Mouse (Mus musculus): ENCODE results near the gene Gm17416. TPM values are rescaled to one million over a fixed set of nuclear protein-coding genes. Genes with fewer than 3 reads are reported as not detected.

The Gm17416 gene
- total RNA-seq (2014; fragmentation: Nextera tagmentation), result not detected in 2 replicates
- not detected in 2 replicates for total RNA-seq (2017)

- no peak for ATAC-seq (replicated peaks; ENCODE audit: poor library complexity, severe bottlenecking)
These were observed at the start of gene Gm17416 for GRCm38 (mm10) chr2:152569038-152569437. TSS of gene Gm17416 (plus strand) at chr2:152569338.

GRCm38 (mm10) chr2:152539944-152540710 lies 29.0 kb upstream of the Gm17416 start, which contains the start of gene Defb29:
TSS of gene Defb29 (minus strand) at chr2:152540098.
- no peak for ATAC-seq (replicated peaks; ENCODE audit: poor library complexity, severe bottlenecking)

- peak; percentile 95 for ATAC-seq (replicated peaks; ENCODE audit: poor library complexity, severe bottlenecking)
These were observed 27.2 kb upstream of the Gm17416 start for GRCm38 (mm10) chr2:152541979-152542378.

DNA sequence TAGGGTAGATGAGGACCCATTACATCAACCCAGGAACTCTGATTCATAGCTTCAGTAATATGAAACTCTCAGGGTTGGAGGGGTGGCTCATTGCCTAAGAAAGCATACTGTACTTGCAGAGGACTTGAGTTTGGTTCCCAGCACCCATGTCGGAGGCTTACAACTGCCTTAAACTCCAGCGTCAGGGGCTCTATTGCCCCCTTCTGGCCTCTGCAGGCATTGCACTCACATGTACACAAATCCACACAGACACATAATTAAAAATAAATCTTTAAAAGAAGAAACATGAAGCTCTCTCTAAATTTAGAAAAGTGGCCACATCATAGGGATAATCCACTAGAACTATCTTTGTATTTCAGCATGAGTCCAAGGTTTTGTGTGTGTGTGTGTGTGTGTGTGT lies 26.2 kb upstream of the Gm17416 start:
- ATAC-seq (replicated peaks; ENCODE audit: poor library complexity, severe bottlenecking), result no peak

DNA sequence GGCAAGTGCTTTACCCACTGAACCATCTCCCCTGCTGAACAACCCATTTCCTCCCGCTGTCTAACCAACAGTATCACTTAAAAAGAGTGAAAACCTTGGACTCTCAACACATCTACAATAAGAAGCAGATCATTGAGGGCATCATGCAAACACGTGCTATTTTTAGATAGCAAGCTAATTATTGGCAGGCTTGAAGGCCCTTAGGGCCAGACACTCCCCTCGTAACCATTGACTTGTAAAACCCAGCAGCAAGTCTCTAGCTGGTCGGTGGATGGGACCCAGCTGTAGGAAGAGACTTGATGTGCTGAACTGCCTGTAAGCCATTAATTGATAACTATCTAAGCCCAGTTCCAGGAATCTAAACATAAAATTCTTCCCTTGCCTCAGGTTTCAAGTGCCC lies 25.7 kb upstream of the Gm17416 start:
- no peak for ATAC-seq (replicated peaks; ENCODE audit: poor library complexity, severe bottlenecking)

- ATAC-seq (replicated peaks; ENCODE audit: poor library complexity, severe bottlenecking), result peak; percentile 66
These were observed 24.4 kb upstream of the Gm17416 start for GRCm38 (mm10) chr2:152544691-152545090.

- ATAC-seq (replicated peaks; ENCODE audit: poor library complexity, severe bottlenecking), result no peak
These were observed 21.0 kb upstream of the Gm17416 start for GRCm38 (mm10) chr2:152548124-152548523.

DNA sequence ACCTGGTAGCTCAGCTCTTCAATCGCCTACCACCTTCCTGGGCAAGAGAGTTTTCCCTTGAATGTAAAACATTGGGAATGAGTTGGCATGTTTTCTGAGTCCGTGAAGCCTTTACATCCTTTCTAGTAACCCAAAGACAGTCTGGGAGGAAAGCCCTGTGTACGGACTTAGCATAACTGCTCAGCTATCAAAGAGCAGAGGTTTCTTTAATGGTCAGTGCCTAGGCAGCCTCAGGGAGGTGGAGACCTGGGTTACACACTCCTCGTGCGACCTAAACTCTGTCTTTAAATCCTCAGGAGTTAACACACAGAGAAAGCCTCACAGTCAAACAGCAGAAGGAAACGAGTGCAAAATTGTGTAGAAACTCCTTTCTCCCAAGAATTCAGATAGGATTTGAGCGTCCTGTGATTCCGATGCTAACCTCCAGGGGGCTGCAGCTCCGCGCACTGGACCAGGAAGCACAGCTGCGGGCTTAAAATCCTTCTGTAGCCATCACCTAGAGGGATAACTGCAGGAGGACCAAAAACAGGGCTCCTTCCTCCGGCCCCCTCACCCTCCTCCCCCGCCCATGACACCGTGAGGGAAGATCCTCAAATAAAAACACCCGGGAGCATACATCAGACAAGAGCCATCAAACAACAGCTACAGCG lies 15.2 kb upstream of the Gm17416 start:
- ATAC-seq (replicated peaks; ENCODE audit: poor library complexity, severe bottlenecking), result peak; percentile 76

- no peak; the same call in 1 of the 2 replicates for ATAC-seq (replicated peaks; ENCODE audit: poor library complexity, severe bottlenecking)
These were observed 12.5 kb upstream of the Gm17416 start for GRCm38 (mm10) chr2:152556655-152557054.

GRCm38 (mm10) chr2:152569881-152570280 lies 743 bp downstream of the Gm17416 start:
- ATAC-seq (replicated peaks; ENCODE audit: poor library complexity, severe bottlenecking), result no peak

GRCm38 (mm10) chr2:152570313-152570712 lies 1.2 kb downstream of the Gm17416 start:
- ATAC-seq (replicated peaks; ENCODE audit: poor library complexity, severe bottlenecking), result no peak

GRCm38 (mm10) chr2:152572114-152572794 lies 3.1 kb downstream of the Gm17416 start, which contains the start of gene Defb21:
TSS of gene Defb21 (plus strand) at chr2:152572744.
- ATAC-seq (replicated peaks; ENCODE audit: poor library complexity, severe bottlenecking), result no peak

DNA sequence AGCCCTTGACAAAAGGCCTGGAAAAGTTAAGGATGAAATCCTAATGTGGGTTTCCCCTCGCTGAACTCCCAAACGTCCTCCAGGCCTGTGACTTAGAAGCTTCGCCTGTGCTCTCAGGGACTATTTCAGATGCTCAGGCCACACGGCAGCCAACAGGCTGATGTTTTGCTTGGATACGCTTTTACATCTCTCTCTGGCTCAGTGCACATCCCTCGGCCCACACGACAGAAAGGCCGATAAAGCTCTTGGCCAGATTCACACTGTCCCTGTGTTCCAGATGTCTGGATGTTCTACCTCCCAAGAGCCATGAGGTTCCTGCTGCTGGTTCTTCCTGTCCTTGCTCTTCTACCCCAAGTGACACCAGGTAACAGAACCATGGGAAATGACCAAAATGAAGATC lies 4.3 kb downstream of the Gm17416 start:
- ATAC-seq (replicated peaks; ENCODE audit: poor library complexity, severe bottlenecking), result no peak

DNA sequence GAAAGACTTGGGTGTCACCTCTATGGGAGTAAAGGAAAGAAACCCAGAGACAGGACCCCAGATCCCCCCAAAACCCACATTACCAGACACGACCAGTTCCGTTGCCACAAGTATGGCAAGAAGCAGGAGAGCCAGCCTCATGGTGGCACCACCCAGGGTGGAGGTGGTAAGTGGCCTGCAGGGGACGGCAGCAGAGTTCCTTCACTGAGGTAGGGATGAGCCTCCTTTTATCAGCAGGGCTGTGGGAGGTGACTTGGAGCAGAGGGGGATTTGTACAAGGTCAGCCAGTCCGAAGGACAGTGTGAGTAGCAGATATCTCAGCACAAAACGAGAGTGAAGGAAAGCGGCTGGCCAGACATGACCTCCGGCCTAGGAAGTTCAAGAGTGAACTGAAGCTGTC lies 11.0 kb downstream of the Gm17416 start, which contains the start of gene Defb19:
Defb19 (minus strand) TSS at position 206 of the 400 bp plus-strand sequence.
- ATAC-seq (replicated peaks; ENCODE audit: poor library complexity, severe bottlenecking), result no peak

- no peak for ATAC-seq (replicated peaks; ENCODE audit: poor library complexity, severe bottlenecking)
These were observed 11.5 kb downstream of the Gm17416 start for GRCm38 (mm10) chr2:152580612-152581011.

DNA sequence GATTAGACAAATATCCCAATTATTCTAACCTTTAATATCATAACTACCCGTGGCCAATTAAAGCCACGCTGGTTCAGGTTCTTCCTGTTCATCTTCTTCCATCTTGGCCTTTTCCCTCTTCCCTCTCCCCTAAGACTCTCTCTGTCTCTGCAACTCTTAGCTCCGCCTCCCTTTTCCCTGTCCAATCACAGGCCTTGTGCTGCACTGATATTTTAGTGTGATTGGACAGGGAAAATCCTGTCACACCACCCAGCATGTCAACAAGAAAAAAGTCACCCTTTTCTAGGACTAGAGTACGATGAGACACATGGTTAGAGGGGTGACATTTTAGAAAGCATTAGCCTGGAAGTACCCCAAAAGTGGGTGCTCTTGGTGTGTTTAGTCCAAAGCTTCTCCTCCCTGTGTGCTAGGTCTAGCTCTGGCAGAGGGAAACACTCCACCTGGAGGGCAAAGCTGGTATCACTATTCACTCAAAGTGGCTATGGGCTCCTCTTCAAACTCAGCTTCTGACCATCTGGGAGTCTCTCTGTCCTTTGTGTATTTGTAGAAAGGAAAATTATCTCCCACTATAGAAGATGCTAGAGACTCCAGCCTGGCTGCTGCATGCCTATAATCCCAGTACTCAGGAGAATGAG lies 17.9 kb downstream of the Gm17416 start:
- ATAC-seq (replicated peaks; ENCODE audit: poor library complexity, severe bottlenecking), result peak; percentile 78

DNA sequence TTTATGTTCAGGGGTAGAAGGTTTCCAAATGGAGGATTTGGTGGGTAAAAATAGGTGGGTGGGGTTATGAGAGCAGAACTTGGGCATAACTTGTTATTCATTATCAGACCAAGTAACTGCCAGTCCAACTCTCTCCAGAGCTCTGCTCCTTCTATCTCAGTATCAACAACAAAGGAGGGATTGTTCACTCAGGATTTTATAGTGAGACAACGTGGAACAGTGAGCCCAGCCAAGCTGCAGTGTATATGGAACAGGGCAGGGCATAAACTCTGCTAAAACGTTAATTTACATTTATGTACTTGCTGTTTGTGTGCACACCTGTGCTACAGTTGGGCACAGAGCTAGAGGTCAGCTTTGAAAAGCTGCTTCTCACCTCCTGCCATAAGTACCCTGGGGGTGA lies 19.3 kb downstream of the Gm17416 start:
- no peak for ATAC-seq (replicated peaks; ENCODE audit: poor library complexity, severe bottlenecking)

DNA sequence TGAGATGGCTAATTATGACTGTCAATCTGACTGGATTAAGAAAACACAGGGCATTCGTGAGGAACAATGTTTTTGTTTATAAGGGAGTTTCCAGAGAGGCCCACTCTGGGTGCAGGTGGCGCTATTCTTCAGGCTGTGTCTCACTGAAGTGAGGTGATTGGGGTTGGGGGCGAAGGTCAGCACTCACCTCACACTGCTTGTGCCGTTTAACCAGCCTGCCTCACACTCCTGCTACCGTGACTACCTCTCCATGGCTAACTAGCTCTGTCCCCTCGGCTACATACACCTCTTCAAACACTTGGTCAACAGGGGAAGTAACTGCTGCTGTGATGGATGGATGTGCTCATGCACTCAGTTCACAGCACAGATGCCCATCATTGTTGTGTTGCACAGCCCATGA lies 19.9 kb downstream of the Gm17416 start:
- no peak for ATAC-seq (replicated peaks; ENCODE audit: poor library complexity, severe bottlenecking)

DNA sequence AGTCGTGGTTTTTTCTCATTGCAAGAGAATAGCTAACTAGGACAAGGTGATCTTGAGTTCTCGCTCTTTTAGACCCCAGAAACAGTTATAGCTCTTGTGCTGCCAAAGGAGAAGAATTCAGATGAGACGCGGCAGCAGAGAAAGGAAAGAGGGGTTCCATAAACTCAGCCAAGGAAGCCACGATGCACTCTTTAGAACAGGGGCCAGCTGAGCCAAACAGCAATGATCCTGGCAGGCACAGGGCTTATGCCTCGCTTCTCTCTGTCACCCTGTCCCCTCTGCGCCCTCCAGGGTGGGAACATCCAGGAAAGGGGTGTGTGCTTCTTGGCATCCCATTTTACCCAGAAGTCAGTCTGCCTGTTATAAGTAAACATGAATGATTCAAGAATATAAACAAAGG lies 30.2 kb downstream of the Gm17416 start, which contains the start of gene Defb45:
Defb45 (minus strand) TSS at position 101 of the 400 bp plus-strand sequence.
- no peak for ATAC-seq (replicated peaks; ENCODE audit: poor library complexity, severe bottlenecking)

DNA sequence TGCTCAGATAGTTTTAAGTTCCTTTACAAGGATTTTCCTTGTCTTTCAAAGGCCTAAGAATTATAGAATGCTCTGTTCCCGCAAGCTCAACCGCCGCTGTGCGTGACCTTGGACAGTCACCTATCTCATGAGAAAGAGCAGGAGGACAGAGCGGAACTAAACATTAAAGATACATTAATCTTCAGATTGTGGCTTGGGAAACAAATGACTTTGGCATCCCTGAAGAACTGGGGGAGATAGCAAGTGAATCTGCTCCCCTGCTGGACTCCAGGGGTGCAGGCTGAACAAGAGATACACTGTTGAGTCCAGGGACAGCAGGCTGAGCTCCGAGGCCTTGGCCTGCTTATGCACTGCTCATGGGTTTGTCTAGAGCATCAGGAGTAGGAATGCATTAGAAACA lies 30.9 kb downstream of the Gm17416 start:
- ATAC-seq (replicated peaks; ENCODE audit: poor library complexity, severe bottlenecking), result no peak

Measured in granulocyte monocyte progenitor cell, adult 5-6 weeks (primary cell).